Mouse (Mus musculus) hindbrain, embryonic 14.5 days (tissue): ENCODE data around the gene Xylb. TPM values are rescaled to one million over a fixed set of nuclear protein-coding genes. Genes with fewer than 3 reads are reported as not detected.

ENCODE experiments used
- ATAC-seq: fragments of 200-750 bp; cut with Nextera tagmentation; 2 replicates; pipeline ENCODE4 v1.8.0; 2017; ENCODE audit warnings: moderate number of reproducible peaks, mild to moderate bottlenecking, moderate TSS enrichment, moderate library complexity; ENCODE audit not compliant: low FRiP score
- DNase-seq: peaks from one replicate; pipeline ENCODE4 v3.0.0-alpha.2; 2015; ENCODE audit warnings: low spot score
- H3K27ac ChIP-seq: fragments of 300-500 bp; sonication (generic); 2 replicates; pipeline ENCODE4 v1.5.1; 2014; ENCODE audit warnings: mild to moderate bottlenecking, moderate library complexity
- H3K27me3 ChIP-seq: fragments of 300-500 bp; sonication (generic); 2 replicates; pipeline ENCODE4 v1.6.1; 2014; ENCODE audit warnings: mild to moderate bottlenecking, low read length, mixed read lengths; ENCODE audit not compliant: control insufficient read depth, insufficient read depth
- H3K36me3 ChIP-seq: fragments of 300-500 bp; sonication (generic); replicated peaks from 2 replicates; pipeline ENCODE4 v1.6.1; 2014; ENCODE audit not compliant: control insufficient read depth, insufficient read depth
- H3K4me1 ChIP-seq: fragments of 300-500 bp; sonication (generic); replicated peaks from 2 replicates; pipeline ENCODE4 v1.6.1; 2014; ENCODE audit warnings: antibody characterized with exemption, low read length, mixed read lengths; ENCODE audit not compliant: control insufficient read depth, insufficient read depth
- H3K4me2 ChIP-seq: fragments of 300-500 bp; sonication (generic); replicated peaks from 2 replicates; pipeline ENCODE4 v1.6.1; 2014; ENCODE audit warnings: mild to moderate bottlenecking, moderate library complexity
- H3K4me3 ChIP-seq: fragments of 300-500 bp; sonication (generic); replicated peaks from 2 replicates; pipeline ENCODE4 v1.5.1; 2014; ENCODE audit warnings: mild to moderate bottlenecking, low read length
- H3K9ac ChIP-seq: fragments of 300-500 bp; sonication (generic); 2 replicates; pipeline ENCODE4 v1.6.1; 2014
- H3K9me3 ChIP-seq: fragments of 300-500 bp; sonication (generic); 2 replicates; pipeline ENCODE4 v1.6.1; 2016; ENCODE audit warnings: low read length; ENCODE audit not compliant: control insufficient read depth
- WGBS: fragments of 180-500 bp; shearing (Covaris S2); extraction: QIAGEN DNeasy Blood & Tissue Kit; methylation state at CpG from one replicate; pipeline ENCODE4 v1.1.7; 2014; 5-methylcytosine and 5-hydroxymethylcytosine counted together
- polyA plus RNA-seq: library from polyadenylated mRNA; unstranded; fragments of >200 nt; fragmentation: Nextera tagmentation; extraction: Ambion mirVana; gene quantifications from 2 replicates; pipeline ENCODE4 v1.2.1, GENCODE M21; 2014

The Xylb gene
- 3.8 and 4.8 TPM in 2 replicates for polyA plus RNA-seq

DNA sequence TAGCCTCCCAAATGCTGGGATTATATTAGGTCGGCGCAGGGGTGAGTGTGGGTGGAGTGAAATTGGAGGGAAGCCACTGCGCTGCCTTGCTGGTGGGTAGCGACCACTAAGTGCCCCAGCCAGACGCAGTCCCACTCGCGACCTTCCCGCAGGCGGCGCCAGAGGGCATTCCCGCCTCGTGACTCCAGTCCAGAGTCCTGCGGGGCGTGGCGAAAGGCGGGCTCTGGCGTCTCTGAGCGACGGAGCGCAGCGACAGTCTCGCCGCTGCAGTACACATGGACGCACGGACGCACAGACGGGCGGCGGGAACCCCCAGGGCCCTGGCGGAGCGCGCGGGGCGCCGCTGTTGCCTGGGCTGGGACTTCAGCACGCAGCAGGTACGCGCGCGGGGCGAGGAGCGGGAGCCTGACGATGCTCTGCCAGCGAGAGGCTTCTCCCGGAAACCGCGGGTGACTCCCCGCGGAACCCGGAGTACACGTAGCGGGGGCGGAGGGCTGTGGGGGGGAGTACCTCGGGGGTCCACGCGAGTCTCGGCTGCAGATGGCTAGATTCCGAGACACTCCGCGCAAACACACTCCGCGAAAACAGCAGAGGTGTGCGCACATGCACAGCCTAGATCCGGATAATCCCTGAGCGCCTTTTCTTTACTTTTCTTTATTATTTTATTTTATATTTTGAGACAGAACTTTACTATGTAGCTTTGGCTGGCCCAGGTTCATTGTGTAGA, at the start of gene Xylb:
TSS of gene Xylb (plus strand) at position 51 of the 727 bp plus-strand sequence.
- 0 out of 2 replicates have a peak, but pooled peaks cover 3% of the 10 kb centered on the region for H3K27me3 ChIP-seq
- H3K4me3 ChIP-seq, result peak within 1 kb of the TSS; percentile 62
- no peak within 1 kb of the TSS for H3K27ac ChIP-seq
- 5% methylated on average over 49 of the region's 65 CpGs for WGBS
- peak; percentile 89 for ATAC-seq
- H3K4me1 ChIP-seq, result no peaks in the 10 kb centered on the region
- peak; percentile 85 for DNase-seq
- H3K9me3 ChIP-seq, result no peaks in the 10 kb centered on the region
- peak within 1 kb of the TSS; percentile 90 for H3K4me2 ChIP-seq
- peak within 1 kb of the TSS; percentile 68 for H3K9ac ChIP-seq
- no peaks in the 10 kb centered on the region for H3K36me3 ChIP-seq

DNA sequence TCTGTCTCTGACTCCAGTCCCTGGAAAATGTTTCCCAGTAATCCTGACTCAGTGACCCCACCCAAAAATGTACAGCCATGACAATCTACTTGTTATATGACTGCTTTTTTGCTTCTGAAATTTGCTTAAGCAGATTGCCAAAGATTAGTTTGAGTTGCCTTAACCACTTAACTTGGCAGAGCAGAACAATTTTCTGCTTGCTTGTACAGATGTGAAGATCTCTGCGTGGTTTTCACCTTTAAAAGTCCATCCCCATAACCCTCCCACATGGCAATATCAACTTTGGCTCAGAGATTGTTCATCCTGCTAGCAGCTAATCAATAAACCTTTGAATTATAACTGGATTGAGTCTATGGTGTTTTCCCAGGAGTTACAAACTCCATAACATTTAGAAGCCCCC, 48.1 kb upstream of the Xylb start:
- WGBS, result 88% methylated on average over 1 of the region's 1 CpGs
- H3K4me2 ChIP-seq, result no peak overlapping the region
- DNase-seq (no peak), ATAC-seq (no peak)
- no peak overlapping the region for H3K9ac ChIP-seq
- no peak overlapping the region for H3K4me3 ChIP-seq
- H3K27ac ChIP-seq, result no peak overlapping the region
- H3K27me3 ChIP-seq, result no peaks in the 10 kb centered on the region
- H3K9me3 ChIP-seq, result no peaks in the 10 kb centered on the region
- H3K36me3 ChIP-seq, result no peaks in the 10 kb centered on the region
- no peaks in the 10 kb centered on the region for H3K4me1 ChIP-seq

DNA sequence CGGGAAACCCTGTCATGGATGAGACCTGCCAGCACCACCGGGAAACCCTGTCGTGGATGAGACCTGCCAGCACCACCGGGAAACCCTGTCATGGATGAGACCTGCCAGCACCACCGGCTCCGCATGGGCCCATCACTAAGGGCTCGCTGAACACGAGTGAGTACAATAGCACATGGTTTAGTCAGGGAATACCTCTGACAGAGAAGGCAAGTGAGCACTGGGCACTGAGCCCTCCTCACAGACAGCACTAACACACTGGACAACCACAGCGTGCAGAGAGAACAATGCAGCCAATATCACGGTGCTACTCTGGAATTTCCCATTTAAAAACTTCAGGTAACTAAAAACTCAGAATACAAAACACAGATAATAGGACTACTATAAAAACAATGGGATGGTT, 44.1 kb upstream of the Xylb start:
- H3K27ac ChIP-seq, result no peak overlapping the region
- no peaks in the 10 kb centered on the region for H3K36me3 ChIP-seq
- DNase-seq, result no peak
- ATAC-seq, result no peak
- no peak overlapping the region for H3K4me3 ChIP-seq
- WGBS, result 82% methylated on average over 10 of the region's 10 CpGs
- H3K27me3 ChIP-seq, result no peaks in the 10 kb centered on the region
- no peak overlapping the region for H3K9ac ChIP-seq
- H3K9me3 ChIP-seq, result no peaks in the 10 kb centered on the region
- no peaks in the 10 kb centered on the region for H3K4me1 ChIP-seq
- H3K4me2 ChIP-seq, result no peak overlapping the region

DNA sequence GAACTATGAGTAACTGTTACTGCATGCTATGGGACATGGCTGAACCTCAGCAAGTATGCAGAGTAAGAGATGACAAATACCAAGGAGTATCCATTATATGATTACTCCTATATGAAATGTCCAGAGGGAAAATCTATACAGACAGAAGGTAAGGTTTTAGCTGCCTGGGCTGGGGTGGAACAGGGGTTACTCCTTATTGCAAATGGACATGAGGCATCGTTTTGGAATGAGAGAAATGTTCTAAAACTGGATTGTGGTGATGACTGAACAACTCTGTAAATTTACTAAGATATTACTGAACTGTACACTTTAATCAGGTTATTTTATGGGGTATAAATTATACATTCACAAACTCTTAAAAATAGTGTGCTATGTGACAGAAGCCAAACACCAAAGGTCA, 38.3 kb upstream of the Xylb start:
- 93% methylated on average over 1 of the region's 1 CpGs for WGBS
- DNase-seq (no peak), ATAC-seq (no peak)
- H3K4me3 ChIP-seq, result no peak overlapping the region
- H3K4me2 ChIP-seq, result no peak overlapping the region
- H3K36me3 ChIP-seq, result no peaks in the 10 kb centered on the region
- H3K27me3 ChIP-seq, result no peaks in the 10 kb centered on the region
- no peak overlapping the region for H3K27ac ChIP-seq
- peaks cover 27% of the 10 kb centered on the region for H3K4me1 ChIP-seq
- no peak overlapping the region for H3K9ac ChIP-seq
- H3K9me3 ChIP-seq, result no peaks in the 10 kb centered on the region

DNA sequence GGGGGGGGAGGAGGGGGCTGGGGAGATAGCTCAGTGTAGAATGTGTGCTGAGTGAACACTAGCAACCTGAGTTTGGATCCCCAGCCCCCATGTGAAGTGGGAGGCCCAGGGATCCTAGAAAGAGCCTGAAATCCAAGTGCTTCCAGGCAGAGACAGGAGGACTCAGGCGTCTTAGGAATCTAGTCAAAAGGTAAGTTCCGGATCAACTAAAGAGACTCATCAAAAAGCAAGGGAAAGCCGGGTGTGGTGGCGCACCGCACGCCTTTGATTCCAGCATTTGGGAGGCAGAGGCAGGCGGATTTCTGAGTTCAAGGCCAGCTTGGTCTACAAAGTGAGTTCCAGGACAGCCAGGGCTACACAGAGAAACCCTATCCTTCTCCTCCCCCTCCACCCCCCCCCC, 36.7 kb upstream of the Xylb start:
- Histone ChIP-seq H3K4me3 (no peak overlapping the region), H3K9ac (no peak overlapping the region), H3K9me3 (no peaks in the 10 kb centered on the region), H3K27me3 (no peaks in the 10 kb centered on the region), H3K4me2 (peak overlapping the region; percentile 96), H3K36me3 (no peaks in the 10 kb centered on the region), H3K27ac (no peak overlapping the region), H3K4me1 (peaks cover 30% of the 10 kb centered on the region)
- DNase-seq (no peak), ATAC-seq (no peak)
- 86% methylated on average over 7 of the region's 7 CpGs for WGBS

DNA sequence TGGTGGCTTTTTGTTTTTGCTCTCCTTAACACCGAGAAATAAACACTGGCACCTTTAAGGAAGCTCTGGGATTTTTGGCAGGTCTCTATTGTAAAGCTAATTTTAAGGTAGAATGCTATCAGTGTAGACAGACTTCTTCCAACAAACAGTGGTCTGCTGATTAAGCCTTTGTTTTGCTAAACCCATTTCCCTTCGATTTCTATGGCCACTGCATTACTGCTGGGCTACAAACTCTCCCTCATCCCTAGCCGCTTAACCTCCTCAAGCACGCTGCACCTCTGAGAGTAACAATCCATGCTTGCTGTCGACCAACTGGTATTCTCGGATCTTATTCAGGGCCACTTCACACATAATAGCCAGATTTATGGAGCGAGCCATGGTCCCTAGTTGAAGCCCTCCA, 36.2 kb upstream of the Xylb start:
- peak overlapping the region; percentile 72 for H3K9ac ChIP-seq
- 8% methylated on average over 7 of the region's 7 CpGs for WGBS
- ATAC-seq (no peak), DNase-seq (no peak)
- H3K27ac ChIP-seq, result no peak overlapping the region
- no peaks in the 10 kb centered on the region for H3K9me3 ChIP-seq
- peak overlapping the region; percentile 80 for H3K4me3 ChIP-seq
- no peaks in the 10 kb centered on the region for H3K36me3 ChIP-seq
- no peaks in the 10 kb centered on the region for H3K27me3 ChIP-seq
- H3K4me2 ChIP-seq, result peak overlapping the region; percentile 96
- peaks cover 30% of the 10 kb centered on the region for H3K4me1 ChIP-seq

DNA sequence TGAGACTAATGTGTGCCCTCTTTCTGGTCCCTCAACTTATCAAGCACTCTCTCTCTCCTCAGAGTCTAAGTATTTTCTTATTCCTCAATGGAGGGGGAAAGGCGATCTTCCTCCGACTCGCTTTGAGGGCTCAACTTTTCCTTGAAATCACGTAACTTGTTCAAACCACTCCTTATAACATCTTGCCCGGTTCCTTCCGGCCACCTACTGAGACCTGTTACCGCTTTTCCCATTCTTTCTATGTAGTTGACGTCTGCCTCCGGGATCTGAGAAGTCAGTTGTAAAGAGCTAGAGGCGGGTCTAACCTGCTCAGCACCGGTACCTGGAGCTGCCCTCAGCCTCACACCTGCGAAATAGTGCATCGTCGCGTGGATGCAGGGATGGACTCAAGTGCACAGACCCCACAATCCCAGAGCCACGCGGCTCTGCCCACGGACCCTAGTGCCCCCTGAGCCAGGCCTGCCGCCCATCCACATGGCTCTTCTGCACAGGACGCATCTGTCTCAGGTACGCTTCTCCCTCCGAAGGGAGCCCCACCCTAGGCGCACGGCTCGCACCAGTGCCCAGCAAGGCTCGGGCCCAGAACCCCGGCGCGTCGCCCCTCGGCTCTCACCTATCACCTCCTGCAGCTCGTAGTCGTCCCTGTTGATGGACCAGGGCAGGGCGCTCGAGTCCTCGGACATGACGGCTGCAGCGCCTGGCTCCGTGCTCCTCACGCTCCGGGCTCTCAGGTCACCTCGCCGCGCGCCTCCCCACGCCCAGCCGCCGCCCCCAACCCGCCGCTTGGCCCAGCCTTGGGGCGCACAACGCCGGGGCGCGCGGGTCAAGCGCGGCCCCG, 35.6 kb upstream of the Xylb start:
- H3K9me3 ChIP-seq, result no peaks in the 10 kb centered on the region
- peak overlapping the region; percentile 80 for H3K4me3 ChIP-seq
- H3K4me2 ChIP-seq, result peak overlapping the region; percentile 96
- WGBS, result under 1% methylated on average over 59 of the region's 59 CpGs
- H3K27ac ChIP-seq, result peak overlapping the region; percentile 94
- H3K36me3 ChIP-seq, result no peaks in the 10 kb centered on the region
- peak overlapping the region; percentile 72 for H3K9ac ChIP-seq
- DNase-seq (no peak), ATAC-seq (peak; percentile 19; the same call in 1 of the 2 replicates)
- peaks cover 30% of the 10 kb centered on the region for H3K4me1 ChIP-seq
- H3K27me3 ChIP-seq, result no peaks in the 10 kb centered on the region

DNA sequence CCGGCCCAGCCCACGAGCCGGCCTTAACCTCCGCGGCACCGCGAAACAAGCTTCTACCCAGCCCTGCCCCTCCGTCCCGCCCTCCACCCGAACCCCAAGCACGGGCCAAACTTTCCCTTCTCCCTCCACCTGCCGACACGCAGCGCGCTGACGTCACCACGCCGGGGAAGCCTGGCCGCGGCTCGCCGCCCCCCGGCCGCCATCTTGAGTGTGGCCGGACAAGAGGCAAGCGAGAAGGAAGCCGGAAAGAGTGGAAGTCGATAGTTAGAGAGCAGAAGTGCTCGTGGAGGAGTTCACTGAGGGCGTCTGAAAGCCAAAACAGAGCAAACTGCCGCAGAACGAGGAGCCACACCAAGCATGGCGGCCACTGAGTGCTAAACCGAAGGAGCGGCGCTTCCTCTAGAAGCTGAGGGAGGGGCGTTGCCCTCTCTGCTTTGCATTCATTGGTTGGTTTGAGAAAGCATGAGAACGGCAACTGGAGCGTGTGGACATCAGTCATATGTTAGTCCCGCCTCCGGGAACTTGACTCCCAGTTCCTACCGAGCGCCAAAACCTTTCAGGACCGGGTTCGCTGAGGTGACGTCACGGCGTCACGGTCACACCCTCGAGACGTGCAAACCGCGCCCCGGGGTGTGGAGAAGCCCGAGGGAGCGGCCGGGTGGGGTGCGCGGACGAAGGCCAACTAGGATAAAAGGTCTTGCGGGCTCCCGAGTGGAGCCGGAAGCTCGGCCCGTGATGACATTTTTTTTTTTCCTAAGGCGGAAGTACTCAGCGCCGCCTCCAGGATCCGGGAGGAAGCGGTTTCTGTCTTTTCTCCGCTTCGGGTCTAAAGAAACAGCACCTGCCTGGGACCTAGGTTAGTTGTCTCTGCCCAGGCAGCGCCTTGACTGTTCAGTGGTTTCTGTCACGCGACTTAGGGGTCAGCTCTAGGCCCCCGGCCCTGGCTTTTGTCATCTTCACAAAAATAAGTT, 34.6 kb upstream of the Xylb start, which contains the start of gene Oxsr1:
TSS of gene Oxsr1 (minus strand) at position 139 of the 971 bp plus-strand sequence.
- peak; percentile 98 for DNase-seq
- Histone ChIP-seq H3K27ac (peak within 1 kb of the TSS; percentile 94), H3K4me3 (peak within 1 kb of the TSS; percentile 80), H3K9me3 (no peaks in the 10 kb centered on the region), H3K9ac (peak within 1 kb of the TSS; percentile 72), H3K4me1 (peaks cover 30% of the 10 kb centered on the region), H3K4me2 (peak within 1 kb of the TSS; percentile 96), H3K27me3 (no peaks in the 10 kb centered on the region), H3K36me3 (no peaks in the 10 kb centered on the region)
- under 1% methylated on average over 72 of the region's 76 CpGs for WGBS
- peak; percentile 98 for ATAC-seq
